Mouse (Mus musculus) heart, embryonic 11.5 days (tissue): ENCODE measurements around the gene Thsd4. TPM values are rescaled to one million over a fixed set of nuclear protein-coding genes. Genes with fewer than 3 reads are reported as not detected.

Source experiments
- ATAC-seq: fragments of 200-750 bp; cut with Nextera tagmentation; replicated peaks from 2 replicates; pipeline ENCODE4 v1.8.0; 2017; ENCODE audit warnings: moderate library complexity; ENCODE audit not compliant: insufficient number of reproducible peaks, low FRiP score, low TSS enrichment
- H3K27ac ChIP-seq: fragments of 300-500 bp; sonication (generic); 2 replicates; pipeline ENCODE4 v1.5.1; 2014; ENCODE audit warnings: mild to moderate bottlenecking, low read depth, low read length
- H3K27me3 ChIP-seq: fragments of 300-500 bp; sonication (generic); 2 replicates; pipeline ENCODE4 v1.6.1; 2014; ENCODE audit warnings: mild to moderate bottlenecking, low read length, mixed read lengths; ENCODE audit not compliant: control insufficient read depth, insufficient read depth
- H3K36me3 ChIP-seq: fragments of 300-500 bp; sonication (generic); 2 replicates; pipeline ENCODE4 v1.6.1; 2014; ENCODE audit warnings: mild to moderate bottlenecking, low read length, moderate library complexity, mixed read lengths; ENCODE audit not compliant: control insufficient read depth, insufficient read depth
- H3K4me1 ChIP-seq: fragments of 300-500 bp; sonication (generic); 2 replicates; pipeline ENCODE4 v1.6.1; 2014; ENCODE audit warnings: low read length; ENCODE audit not compliant: control insufficient read depth, insufficient read depth
- H3K4me2 ChIP-seq: fragments of 300-500 bp; sonication (generic); 2 replicates; pipeline ENCODE4 v1.6.1; 2014; ENCODE audit warnings: mild to moderate bottlenecking, moderate library complexity
- H3K4me3 ChIP-seq: fragments of 300-500 bp; sonication (generic); 2 replicates; pipeline ENCODE4 v1.5.1; 2014; ENCODE audit warnings: low read depth, low read length
- H3K9ac ChIP-seq: fragments of 300-500 bp; sonication (generic); 2 replicates; pipeline ENCODE4 v1.6.1; 2014; ENCODE audit warnings: mild to moderate bottlenecking, low read depth, low read length, moderate library complexity
- H3K9me3 ChIP-seq: fragments of 300-500 bp; sonication (generic); replicated peaks from 2 replicates; pipeline ENCODE4 v1.6.1; 2016; ENCODE audit warnings: low read length; ENCODE audit not compliant: control insufficient read depth
- WGBS: fragments of 180-500 bp; shearing (Covaris S2); extraction: QIAGEN DNeasy Blood & Tissue Kit; methylation state at CpG from one replicate; pipeline ENCODE4 v1.1.7; 2014; ENCODE audit not compliant: insufficient replicate concordance; 5-methylcytosine and 5-hydroxymethylcytosine counted together
- polyA plus RNA-seq: library from polyadenylated mRNA; unstranded; fragments of >200 nt; fragmentation: Nextera tagmentation; extraction: Ambion mirVana; gene quantifications from 2 replicates; pipeline ENCODE4 v1.2.1, GENCODE M21; 2014

The Thsd4 gene
- polyA plus RNA-seq, 1 experiment from 2014 or later: 14.6 TPM

DNA sequence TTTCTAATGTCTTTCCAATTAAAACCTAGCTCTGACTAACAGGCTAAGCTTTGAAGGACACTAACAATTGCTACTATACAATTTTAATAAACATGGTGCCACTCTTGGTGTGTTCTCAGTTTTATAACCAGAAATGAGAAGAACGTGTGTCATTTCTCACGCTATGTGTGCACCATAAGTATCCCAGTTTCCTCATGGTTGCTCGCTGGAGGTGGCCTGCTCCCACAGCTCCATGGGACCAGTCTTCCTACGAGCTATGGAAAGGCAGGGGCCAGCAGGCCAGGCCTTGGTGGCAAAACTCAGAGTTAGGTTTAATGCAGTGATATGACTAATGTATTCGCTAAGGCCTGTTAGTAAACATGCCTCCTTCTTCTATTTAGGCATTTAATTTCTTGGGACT, 468.7 kb downstream of the Thsd4 start:
- Histone ChIP-seq H3K4me2 (no peak overlapping the region), H3K36me3 (no peaks in the 10 kb centered on the region), H3K4me3 (no peak overlapping the region), H3K27me3 (no peaks in the 10 kb centered on the region), H3K27ac (no peak overlapping the region), H3K9me3 (0 out of 2 replicates have a peak, but pooled peaks cover 2% of the 10 kb centered on the region), H3K9ac (no peak overlapping the region), H3K4me1 (no peaks in the 10 kb centered on the region)
- WGBS: 87% methylated on average over 5 of the region's 5 CpGs
- no peak for ATAC-seq

DNA sequence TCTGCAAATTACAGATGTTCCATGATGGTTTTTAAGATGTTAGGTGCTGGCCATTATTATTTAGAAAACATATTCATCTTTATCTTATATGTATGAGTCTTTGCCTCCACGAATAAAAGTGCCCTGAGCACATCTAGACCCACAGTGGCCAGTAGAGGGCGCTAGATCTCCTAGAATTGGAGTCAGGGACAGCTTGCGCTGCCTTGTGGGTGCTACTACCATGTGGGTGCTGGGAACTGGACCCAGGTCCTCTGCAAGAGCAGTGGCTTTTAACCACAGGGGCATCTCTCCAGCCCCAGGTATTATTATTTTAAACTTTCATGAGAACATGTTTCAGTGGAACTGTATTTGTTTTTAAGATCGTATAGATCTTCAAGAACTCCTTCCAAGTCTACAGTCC, 469.4 kb downstream of the Thsd4 start:
- H3K27me3 ChIP-seq: no peaks in the 10 kb centered on the region
- H3K9me3 ChIP-seq: 0 out of 2 replicates have a peak, but pooled peaks cover 2% of the 10 kb centered on the region
- H3K4me2 ChIP-seq: no peak overlapping the region
- WGBS: 72% methylated on average over 4 of the region's 4 CpGs
- H3K27ac ChIP-seq: no peak overlapping the region
- no peak overlapping the region for H3K9ac ChIP-seq
- H3K4me3 ChIP-seq: no peak overlapping the region
- H3K4me1 ChIP-seq: no peaks in the 10 kb centered on the region
- ATAC-seq: no peak
- H3K36me3 ChIP-seq: no peaks in the 10 kb centered on the region

DNA sequence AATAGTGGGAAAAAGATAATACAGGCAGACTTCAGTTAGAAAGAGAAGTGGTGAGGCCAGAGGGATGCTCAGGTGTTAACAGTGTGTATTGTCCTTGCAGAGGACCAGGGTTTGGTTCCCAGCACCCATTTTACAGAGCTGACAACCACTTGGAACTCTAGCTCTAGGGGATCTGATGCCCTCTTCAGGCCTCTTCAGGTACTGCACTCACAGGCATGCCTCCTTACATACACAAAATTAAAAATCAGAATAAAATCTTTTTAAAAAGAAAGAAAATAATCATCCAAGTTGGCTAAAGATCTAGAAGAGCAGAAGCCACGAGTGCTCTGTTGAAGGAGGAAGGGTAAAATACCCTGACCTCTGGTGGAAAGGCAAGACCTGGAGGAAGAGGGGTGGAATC, 478.7 kb downstream of the Thsd4 start:
- 69% methylated on average over 1 of the region's 1 CpGs for WGBS
- no peak overlapping the region for H3K27ac ChIP-seq
- no peak for ATAC-seq
- H3K4me2 ChIP-seq: no peak overlapping the region
- H3K36me3 ChIP-seq: no peaks in the 10 kb centered on the region
- H3K9ac ChIP-seq: no peak overlapping the region
- H3K9me3 ChIP-seq: peaks cover 7% of the 10 kb centered on the region; the same call in 1 of the 2 replicates
- H3K4me3 ChIP-seq: no peak overlapping the region
- H3K27me3 ChIP-seq: no peaks in the 10 kb centered on the region
- no peaks in the 10 kb centered on the region for H3K4me1 ChIP-seq

GRCm38 (mm10) chr9:60034883-60035282, 487.0 kb downstream of the Thsd4 start:
- Histone ChIP-seq H3K27me3 (no peaks in the 10 kb centered on the region), H3K9me3 (no peaks in the 10 kb centered on the region), H3K27ac (no peak overlapping the region), H3K9ac (no peak overlapping the region), H3K4me3 (no peak overlapping the region), H3K36me3 (no peaks in the 10 kb centered on the region), H3K4me2 (no peak overlapping the region), H3K4me1 (peaks cover 2% of the 10 kb centered on the region; the same call in 1 of the 2 replicates)
- WGBS: 86% methylated on average over 4 of the region's 4 CpGs
- ATAC-seq: no peak

GRCm38 (mm10) chr9:60027234-60027633, 494.6 kb downstream of the Thsd4 start:
- H3K27ac ChIP-seq: no peak overlapping the region
- no peak for ATAC-seq
- H3K9me3 ChIP-seq: no peaks in the 10 kb centered on the region
- H3K4me1 ChIP-seq: peaks cover 13% of the 10 kb centered on the region; the same call in 1 of the 2 replicates
- no peak overlapping the region for H3K4me2 ChIP-seq
- H3K36me3 ChIP-seq: no peaks in the 10 kb centered on the region
- H3K27me3 ChIP-seq: no peaks in the 10 kb centered on the region
- H3K4me3 ChIP-seq: no peak overlapping the region
- H3K9ac ChIP-seq: no peak overlapping the region
- WGBS: 69% methylated on average over 4 of the region's 4 CpGs

GRCm38 (mm10) chr9:60026795-60027194, 495.1 kb downstream of the Thsd4 start:
- no peaks in the 10 kb centered on the region for H3K9me3 ChIP-seq
- WGBS: 84% methylated on average over 2 of the region's 2 CpGs
- H3K27ac ChIP-seq: no peak overlapping the region
- H3K9ac ChIP-seq: no peak overlapping the region
- no peaks in the 10 kb centered on the region for H3K27me3 ChIP-seq
- H3K4me2 ChIP-seq: no peak overlapping the region
- H3K36me3 ChIP-seq: no peaks in the 10 kb centered on the region
- H3K4me3 ChIP-seq: no peak overlapping the region
- no peak for ATAC-seq
- H3K4me1 ChIP-seq: peaks cover 13% of the 10 kb centered on the region; the same call in 1 of the 2 replicates

DNA sequence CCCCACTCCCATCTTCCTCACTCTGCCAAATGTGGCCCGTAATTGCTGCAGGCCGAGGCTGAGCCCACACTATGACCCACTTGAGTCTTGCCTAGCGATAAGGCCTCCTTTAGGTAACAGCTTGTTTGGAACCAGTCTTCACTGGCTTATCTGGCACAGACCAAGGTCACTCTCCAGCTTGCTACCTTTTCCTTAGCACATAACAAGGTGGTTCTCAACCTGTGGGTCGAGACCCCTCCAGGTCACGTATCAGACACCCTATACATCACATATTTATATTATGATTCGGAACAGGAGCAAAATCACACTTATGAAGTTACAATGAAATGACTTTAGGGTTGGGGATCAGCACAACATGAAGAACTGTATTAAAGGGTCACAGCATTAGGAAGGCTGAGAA, 495.9 kb downstream of the Thsd4 start:
- Histone ChIP-seq H3K27ac (no peak overlapping the region), H3K9me3 (no peaks in the 10 kb centered on the region), H3K36me3 (no peaks in the 10 kb centered on the region), H3K9ac (no peak overlapping the region), H3K4me1 (peaks cover 13% of the 10 kb centered on the region; the same call in 1 of the 2 replicates), H3K4me3 (no peak overlapping the region), H3K4me2 (no peak overlapping the region), H3K27me3 (no peaks in the 10 kb centered on the region)
- ATAC-seq: no peak
- 58% methylated on average over 6 of the region's 6 CpGs for whole genome bisulfite sequencing

- WGBS: 11% methylated on average over 5 of the region's 5 CpGs
Measured at GRCm38 (mm10) chr9:60024971-60025370, 496.9 kb downstream of the Thsd4 start.

DNA sequence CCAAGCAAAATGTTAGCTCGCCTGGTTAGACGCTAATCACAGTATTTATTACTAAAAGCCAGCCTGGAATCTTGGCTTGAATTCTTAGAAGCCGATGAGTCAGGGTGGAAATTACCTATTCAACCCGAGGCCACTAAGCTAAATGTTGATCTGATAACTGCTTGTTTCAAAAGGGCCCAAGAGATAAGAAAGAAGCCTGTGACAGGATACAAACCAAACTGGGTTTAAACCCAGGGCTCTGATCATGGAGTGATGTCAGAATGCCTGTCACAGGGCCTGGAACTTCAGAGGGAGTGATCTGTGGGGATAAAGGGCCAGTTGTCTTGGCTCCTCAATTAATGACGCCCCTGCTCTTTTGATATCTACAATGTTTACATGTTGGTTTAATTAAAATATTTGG, 497.3 kb downstream of the Thsd4 start:
- H3K9me3 ChIP-seq: no peaks in the 10 kb centered on the region
- no peaks in the 10 kb centered on the region for H3K27me3 ChIP-seq
- no peak for ATAC-seq
- H3K4me2 ChIP-seq: no peak overlapping the region
- no peak overlapping the region for H3K9ac ChIP-seq
- no peaks in the 10 kb centered on the region for H3K36me3 ChIP-seq
- 20% methylated on average over 5 of the region's 5 CpGs for WGBS
- H3K27ac ChIP-seq: no peak overlapping the region
- peaks cover 13% of the 10 kb centered on the region; the same call in 1 of the 2 replicates for H3K4me1 ChIP-seq
- H3K4me3 ChIP-seq: no peak overlapping the region

More at GRCm38 (mm10) chr9:60024971-60025370, 496.9 kb downstream of the Thsd4 start:
- H3K4me3 ChIP-seq: no peak overlapping the region
- H3K27me3 ChIP-seq: no peaks in the 10 kb centered on the region
- no peak for ATAC-seq
- H3K9me3 ChIP-seq: no peaks in the 10 kb centered on the region
- peaks cover 13% of the 10 kb centered on the region; the same call in 1 of the 2 replicates for H3K4me1 ChIP-seq
- no peak overlapping the region for H3K4me2 ChIP-seq
- no peak overlapping the region for H3K9ac ChIP-seq
- no peaks in the 10 kb centered on the region for H3K36me3 ChIP-seq
- no peak overlapping the region for H3K27ac ChIP-seq
